Mouse (Mus musculus) ES-CJ7 (cell line): ENCODE results near the gene Gpr39.

Experiments
- DNase-seq: peaks from one replicate; pipeline ENCODE4 v3.0.0; 2011; ENCODE audit warnings: low read depth, low spot score

The Gpr39 gene

DNA sequence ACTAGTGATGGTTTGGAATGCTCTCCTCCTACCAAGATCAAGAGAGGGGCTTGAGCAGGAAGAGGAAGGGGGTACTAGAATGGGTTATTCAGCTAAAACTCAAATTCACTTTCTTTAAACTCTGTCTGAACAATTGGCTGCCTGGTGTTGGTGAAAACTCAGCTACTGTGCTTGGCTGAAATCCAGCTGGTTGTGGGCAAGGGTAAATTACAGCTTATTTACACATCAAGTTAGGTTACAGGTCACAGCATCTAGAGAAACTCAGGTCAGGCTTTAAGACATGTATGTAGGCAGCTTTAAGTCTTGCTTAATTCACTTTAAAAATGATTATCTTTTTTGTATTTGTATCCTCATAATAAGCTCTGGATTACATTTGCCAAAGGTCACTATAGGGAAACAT is 16.7 kb downstream of the Gpr39 start:
- no peak for DNase-seq

DNA sequence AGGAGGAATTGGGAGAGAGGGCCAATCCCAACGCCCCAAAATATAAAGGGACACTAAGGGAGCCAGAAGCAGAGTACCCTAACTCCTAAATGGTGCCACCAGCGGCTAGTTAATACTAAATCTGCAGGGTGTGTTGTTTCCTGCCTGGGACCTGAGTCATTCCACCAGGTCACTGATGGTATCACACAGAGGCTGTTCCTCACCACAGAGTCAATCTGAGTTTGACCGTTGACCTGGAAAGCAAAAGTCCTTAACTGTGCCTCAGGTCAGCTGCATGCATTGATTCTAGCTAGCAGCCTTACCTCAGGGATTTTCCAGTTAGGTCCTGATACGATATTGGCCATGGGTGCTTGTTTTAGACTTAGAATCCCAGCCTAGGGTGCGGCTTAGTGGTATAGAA is 17.5 kb downstream of the Gpr39 start:
- no peak for DNase-seq

DNA sequence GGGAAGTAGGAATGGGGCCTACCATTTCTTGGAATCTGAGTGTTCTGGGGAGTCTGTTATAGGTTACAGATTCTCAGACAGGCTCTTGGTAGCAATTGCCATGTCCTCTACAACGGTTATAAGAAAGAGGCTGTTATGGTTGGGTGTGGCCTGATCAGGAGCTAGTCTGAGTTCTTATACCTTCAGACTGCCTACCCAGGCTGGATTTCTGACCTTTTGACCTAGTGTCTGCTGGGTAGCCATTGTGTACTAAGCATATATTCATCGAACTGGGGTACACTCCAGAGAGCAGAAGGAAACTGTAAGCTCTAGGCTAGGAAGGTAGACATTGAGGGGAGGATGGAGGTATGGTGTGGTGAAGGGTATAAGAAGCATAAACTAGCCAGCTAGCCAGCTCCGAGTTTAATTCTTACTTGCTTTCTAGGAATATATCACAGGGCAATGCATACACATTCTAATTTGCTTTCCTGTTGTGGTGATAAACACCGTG is 24.4 kb downstream of the Gpr39 start:
- no peak for DNase-seq

DNA sequence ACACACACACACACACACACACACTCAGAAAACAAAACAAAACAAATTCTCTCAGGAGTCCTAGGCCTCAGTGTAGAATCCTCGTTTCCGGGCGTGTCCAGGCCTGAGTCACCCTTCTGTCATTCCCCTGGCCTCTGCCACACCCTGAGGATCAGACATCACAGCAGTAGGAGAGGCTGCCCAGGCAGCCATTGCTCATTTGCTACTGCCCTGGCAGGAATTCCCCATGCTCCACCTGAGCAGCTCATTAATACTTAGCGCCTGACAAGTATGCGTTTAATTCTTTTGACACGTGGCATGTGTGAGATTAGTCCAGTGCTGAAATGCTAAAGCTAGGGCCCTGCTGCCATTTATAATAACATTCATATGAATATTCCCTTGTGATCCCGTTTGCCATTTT is 25.0 kb downstream of the Gpr39 start:
- DNase-seq: peak; percentile 23

DNA sequence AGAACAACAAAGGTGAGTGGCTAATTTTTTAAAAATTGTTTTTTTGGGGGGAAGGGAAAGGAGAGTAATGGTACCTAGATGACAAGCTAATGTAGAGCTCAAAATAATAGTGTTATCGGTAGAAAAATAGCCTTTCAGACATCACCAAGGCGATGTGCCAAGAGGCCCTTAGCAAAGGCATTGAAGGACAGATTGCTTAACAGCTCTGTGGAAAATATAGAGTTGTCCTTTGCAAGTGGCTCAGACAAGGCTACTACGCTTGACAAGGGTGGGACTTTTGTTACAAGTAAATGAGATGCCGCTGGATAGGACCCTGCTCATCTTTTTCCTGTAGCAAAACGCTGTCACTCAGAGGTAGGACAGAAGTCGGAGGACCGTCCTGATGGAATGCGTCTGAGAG is 25.5 kb downstream of the Gpr39 start:
- DNase-seq: no peak

DNA sequence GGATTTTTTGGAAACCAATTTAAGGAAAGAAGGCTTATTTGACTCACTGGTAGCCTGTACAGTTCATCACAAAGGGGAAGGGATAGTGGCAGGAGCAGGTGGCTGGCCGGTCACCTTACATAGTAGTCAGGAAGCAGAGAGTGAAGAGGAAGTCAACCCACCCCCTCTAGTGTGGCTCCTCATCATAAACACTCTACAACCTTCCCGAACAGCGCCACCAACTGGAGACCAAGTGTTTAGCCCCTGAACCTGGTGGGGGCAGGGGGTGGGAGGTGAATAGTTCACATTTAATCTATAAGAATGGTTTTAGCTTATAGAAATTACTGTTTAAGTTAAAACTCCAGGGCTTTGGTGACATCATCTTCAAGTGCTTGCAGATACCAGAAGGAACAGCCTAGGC is 28.6 kb downstream of the Gpr39 start:
- DNase-seq: peak; percentile 54

DNA sequence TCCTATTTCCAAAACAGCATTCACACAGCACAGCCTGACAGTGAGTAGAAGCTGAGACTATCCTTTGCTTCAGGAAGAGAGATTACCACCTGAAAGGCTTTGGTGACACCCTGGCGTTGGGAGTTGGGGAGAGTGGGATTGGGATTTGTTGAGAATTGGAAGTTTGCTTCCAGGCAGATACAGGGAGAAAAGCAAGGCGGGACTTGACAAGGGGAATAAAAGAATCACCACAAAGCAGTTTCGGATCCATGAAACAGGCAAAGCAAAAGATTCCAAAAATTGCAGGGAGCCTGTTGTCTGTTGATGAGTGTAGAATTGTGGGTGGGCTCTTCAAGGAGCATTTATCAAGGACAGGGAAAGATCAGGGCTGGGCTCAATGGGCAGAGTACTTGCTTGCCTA is 38.5 kb downstream of the Gpr39 start:
- DNase-seq: peak; percentile 78

DNA sequence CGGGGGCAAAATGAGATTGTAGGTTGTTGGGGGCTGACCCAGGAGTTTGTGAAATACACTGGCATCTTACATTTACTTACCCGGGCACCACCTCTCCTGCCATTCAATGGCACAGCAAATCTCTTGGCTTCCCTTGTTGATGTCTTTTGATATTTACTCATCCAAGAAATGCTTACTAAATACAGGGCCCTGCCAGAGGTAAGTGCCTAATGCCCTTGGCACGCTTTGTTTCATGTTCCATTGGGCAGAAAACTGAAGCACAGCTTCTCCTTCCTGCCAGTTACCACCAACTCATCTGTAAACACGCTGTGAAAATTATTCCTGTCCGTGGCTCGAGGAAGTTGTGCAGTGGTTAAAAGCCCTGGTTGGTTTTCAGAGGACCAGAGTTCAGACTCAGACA is 39.4 kb downstream of the Gpr39 start:
- no peak for DNase-seq

DNA sequence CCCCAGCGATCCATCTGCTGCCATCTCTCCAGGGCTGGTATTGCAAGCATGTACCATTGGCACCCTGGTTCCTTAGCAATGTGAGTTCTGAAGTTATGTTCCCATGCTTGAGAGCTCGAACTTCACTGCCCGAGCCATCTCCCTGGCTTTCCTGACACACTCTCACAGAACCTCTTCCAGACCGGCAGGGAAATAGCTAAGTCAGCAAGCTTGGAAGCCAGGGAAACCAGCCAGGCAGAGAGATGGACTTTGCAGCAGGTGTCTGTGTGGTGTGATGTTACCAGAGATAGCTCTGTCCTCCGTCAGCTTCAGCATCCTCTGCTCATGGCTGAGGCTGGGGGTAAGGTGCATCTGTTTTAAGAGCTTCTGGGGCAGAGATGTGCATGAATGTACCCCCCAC is 41.1 kb downstream of the Gpr39 start:
- DNase-seq: no peak

DNA sequence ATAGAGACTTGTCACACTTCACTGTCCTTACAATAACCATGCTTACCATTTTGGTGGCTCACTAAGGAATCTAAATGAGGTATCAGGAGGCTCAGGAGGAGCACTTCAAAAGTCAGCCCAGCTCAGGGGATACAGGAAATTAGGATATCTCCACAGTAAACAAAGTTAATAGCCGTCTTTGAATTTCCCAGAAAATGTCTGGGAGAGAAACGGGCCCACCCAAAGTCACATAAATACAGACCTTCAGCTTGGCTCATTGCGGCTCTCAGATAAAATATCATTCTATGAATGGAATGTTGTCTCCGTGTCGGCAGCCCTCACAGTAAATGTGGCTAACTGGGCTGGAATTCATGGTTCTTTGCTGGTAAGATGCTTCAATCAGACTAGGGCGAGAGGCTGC is 42.3 kb downstream of the Gpr39 start:
- no peak for DNase-seq

DNA sequence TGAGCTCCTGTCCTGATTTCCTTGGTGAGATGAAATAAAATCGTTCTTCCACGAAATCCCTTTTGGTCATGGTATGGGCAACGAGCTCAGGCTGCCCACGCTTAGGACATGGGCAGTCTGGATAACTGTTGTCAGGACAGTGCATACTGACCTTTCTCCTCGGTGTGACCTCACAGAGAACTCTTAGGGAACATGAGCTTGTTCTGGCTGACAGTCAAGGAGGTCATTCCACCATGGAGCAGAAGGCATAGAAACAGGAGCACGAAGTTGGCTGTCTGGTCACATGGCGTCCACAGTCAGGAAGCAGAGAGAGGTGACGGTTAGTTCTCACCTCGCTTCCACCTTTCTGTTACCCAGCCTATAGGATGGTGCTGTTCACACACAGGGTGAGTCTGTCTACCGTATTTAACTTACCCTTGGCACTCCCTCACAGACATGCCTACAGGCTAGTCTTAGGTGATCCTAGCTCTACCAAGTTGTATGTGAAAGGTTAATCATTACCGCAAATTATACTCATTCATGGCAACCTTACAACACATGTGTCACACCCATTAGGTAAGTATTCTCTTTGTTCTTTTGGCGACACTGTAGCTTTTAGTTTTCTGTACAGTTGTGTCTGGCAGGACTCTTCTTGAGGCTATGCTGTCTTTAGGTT is 44.4 kb downstream of the Gpr39 start:
- no peak for DNase-seq

DNA sequence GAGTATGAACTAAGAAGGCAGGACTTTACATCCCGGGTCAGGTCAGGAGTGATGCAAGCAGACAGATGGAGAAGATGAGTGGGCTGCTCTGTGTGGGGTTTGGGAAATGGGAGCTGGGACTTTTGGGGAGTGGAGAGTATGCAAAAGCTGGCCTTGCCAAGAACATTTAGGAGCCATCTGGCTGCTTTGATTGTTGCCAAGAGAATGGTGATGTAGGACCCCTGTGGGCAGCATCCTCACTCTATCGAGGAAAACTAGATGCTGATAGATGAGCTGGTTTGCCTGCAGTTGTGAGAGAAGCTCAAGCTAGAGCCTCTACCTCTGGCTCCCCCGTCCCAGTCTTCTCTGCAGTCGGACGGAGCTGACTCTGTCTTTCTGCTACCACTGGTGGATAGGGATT is 47.5 kb downstream of the Gpr39 start:
- DNase-seq: no peak

DNA sequence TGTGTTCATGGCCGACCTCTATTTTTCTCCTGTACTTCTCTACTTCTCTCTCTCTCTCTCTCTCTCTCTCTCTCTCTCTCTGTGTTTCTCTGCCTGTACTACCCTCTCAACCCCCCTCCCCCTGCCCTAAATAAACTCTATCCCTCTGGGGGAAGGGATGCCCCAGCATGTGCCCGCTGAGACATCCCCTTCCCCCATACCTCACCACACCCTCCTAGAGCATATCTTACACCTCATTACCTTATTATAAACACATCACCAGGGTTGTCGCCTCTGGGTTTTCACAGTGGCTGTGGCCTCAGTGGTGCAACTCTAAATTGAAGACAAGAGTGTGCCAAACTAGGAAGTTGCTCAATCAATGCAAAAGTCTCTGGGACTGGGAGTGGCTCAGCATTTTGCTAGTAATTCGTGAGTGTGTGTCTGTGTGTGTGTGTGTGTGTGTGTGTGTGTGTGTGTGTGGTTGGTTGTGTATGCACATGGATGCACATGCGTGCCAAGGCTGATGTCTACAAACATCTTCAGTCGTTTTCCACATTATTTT is 52.3 kb downstream of the Gpr39 start:
- DNase-seq: no peak

DNA sequence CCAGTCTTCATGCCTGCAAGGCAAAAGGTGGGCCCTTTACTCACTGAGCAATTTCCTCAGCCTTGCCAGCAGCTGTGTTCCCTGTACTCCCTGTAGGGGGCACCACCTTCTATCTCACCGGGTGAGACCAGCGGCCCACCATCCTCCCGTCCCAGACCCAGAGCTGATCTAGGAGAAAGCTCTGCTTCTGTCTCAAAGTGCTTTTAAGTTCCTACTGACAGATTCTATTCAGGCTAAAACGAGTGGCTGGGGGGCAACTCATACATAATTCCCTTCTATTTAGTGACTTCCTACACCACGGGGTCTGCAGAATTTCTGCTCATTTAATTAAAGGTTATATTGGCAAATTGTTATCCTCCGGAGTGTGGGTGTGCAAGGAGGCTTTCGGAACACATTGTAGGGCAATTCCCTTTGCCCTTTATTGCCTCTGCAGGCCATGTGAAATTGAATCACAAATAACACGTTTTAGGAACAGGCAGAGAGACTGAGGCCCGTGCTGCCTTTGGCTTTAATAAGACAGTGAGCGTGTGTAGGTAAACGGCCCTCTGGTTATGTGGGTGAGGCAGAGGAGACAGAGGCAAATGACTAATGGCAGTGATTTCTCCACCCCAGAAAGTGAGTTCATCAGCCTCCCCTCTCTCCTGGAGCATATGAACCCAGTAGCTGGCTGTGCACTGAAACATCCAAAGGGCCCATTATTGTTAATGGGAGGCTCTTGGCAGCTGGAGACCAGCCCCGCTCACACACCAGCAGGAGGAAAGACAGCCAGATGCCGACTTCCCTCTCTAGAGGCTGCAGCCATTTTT is 53.1 kb downstream of the Gpr39 start:
- peak; percentile 90 for DNase-seq

DNA sequence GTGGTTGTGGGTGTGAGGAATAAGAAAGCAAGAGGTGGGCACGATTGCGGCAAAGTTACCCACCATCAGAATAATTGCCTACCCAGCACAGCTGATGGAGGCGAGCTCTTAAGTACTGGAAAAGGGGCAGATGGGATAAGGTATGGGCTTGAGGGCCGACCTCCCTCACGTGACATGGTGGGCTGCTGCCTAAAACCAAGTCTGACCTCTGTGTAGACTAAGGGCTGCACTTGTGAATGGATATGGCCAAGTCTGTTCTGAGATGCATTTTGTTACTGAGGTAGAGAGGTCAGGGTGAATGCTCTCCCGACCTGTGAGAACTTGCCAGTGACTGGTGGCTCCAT is 53.7 kb downstream of the Gpr39 start:
- no peak for DNase-seq

DNA sequence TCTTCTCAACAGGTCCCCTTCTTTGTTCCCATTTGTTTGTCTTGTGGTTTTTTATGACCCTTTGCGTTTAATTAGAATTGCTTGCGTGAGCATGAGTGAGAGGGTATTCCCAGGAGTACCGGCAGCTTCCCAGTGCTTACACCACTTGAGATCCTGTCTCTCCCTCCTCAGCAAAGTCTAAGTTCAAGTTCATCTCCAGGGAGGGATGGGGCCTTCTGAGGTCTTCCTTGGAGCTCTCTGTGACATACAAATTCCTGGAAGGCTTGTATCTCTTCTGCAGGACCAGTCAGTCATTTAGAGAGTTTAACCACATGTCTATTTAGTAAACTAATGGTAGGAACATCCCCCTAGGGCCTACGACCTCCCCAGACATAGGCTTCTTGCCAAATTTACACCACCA is 55.1 kb downstream of the Gpr39 start:
- DNase-seq: no peak

DNA sequence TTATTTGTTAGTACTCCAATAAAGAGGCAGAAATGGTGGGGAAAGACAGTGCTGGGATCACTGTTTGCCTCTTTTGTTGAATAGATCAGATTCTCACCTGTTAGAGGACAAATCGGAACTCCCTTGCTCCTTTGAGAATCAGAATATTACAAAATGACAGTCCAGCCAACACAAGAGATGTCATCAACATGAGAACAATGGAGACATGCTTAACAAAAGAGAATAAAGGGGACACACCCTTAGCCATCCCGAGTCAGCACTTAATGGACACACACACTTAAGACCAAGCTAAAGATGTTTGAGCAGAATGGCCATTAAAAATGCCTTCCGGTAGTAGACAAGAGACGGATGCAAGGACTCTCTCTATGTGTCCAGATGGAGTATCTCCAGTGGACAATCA is 68.0 kb downstream of the Gpr39 start:
- DNase-seq: peak; percentile 74

DNA sequence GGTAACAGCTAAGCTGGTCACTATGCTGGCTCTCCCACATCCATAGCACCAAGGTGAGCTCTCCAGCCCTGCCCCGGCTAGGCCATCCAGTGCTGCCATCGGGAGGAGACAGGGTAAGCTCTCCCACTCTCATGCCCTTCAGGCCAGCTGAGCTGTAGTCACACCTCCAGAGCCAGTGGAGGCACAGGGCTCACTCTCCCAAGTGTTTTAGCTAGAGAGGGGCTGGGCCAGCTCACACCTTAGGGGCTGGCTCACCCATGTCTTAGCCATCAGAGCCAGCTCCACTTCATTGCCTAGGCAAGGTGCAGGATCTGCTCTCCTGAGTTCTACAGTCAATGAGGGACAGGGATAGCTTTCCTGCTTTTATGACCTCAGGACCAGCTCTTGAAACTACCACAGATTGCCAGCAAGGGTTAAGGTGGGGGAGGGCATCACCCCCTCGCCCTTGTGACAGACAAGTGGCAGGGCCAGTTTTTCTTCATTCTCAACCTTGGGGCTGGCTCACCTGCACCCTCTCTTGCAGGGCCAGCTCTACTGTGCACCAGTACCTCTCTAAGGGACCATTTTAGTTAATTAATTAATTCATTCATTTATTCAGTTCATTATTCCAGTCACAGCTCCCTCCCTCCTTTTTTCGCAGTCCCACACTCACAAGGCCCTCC is 78.7 kb downstream of the Gpr39 start:
- no peak for DNase-seq

DNA sequence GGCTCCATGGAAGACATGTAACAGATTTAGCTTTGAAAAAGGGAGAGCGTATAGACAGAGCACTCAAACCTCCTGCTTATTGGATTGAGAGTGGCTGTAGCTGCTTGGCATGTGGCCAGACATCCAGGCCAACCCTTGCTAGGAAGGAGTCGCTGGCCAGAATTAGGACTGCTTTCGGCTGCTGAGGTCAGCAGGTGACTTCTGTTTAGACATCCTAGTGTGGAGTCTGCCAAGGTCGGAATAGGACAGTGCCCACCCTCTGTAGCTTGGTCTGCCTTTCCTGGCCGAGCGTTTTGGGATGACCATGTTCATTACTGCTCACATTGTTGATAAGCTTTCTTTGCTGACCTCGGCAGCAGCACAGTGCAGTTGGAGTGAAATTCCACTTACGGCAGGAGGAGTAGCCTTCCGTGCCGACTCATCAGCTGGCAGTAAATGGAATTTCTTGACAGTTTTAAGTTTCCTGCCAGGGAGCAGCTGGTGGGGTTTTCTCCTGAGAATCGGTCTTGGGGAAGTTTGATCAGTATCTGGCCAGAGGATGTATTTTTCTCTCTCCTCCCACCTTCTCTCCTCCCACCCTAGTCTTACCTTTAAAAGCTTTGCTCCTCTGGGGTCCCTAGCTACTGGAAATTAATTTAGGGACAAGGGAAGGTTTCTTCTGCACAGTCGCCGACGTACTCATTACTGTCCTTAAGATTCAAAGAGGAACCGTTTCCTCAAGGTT is 83.3 kb downstream of the Gpr39 start:
- DNase-seq: no peak

DNA sequence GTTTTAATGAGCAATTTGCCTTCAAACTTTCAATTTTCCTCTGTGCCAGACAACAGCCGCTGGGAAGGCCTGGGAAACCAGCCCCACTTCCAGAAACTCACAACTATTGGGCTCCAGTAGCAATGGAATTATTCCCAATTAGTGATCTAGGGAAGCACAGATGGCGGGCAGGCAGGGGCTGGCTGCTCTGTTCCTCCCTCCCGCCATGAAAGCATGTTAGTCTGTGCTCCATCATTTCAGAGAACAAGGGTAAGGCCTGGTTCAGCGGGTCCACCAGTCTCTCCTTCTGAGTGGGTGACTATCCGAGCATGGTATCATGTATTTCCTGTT is 83.9 kb downstream of the Gpr39 start:
- no peak for DNase-seq

DNA sequence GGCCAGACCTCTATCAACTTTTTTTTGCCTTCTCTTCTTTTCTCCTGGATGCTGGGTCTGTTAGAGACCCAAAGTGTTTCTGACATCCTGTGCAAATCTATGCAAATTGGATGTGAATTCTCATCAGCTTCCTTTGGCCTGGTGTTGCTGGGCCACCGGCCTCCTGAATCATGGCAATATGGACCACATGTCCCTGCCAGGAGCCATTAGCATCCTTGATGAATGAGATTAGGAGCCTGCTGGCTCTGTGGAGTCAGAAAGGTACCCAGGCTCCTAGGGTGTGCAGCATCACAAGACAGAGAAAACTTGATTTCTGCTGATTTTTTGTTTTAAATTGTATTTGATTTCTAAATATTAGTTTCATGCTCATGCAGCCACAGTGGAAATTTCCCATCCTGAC is 85.3 kb downstream of the Gpr39 start:
- DNase-seq: no peak

DNA sequence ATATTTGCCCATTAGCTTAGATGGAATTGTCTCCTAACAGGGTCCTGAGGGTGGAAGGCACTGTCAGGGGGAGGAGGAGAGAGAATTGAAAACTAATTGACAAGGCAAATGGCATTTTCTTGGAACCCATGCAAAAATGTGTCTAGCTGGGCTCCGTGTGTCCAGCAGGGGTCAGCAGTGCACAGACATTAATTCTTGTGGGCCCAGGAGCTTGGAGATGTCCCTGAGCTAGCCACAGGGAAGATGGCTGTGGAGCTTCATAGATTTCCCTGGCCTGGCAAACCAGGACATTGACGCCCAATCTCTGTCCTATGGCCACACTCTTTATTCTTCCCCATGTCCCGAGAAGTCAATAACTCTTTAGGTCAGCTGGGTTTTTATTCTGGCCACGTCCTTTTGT is 113.0 kb downstream of the Gpr39 start:
- DNase-seq: peak; percentile 56
